Mouse (Mus musculus) hindbrain, embryonic 16.5 days (tissue): ENCODE results near the gene Lrig1. TPM values are rescaled to one million over a fixed set of nuclear protein-coding genes. Genes with fewer than 3 reads are reported as not detected.
A peak's percentile ranks its signal among the peaks of the same experiment; 100 is the strongest.

Experiments used
- ATAC-seq: fragments of 200-750 bp; cut with Nextera tagmentation; 2 replicates; pipeline ENCODE4 v1.8.0; 2017; ENCODE audit warnings: moderate TSS enrichment, moderate library complexity
- H3K27ac ChIP-seq: fragments of 300-500 bp; sonication (generic); 2 replicates; pipeline ENCODE4 v1.5.1; 2014; ENCODE audit warnings: low read depth, mild to moderate bottlenecking, control low read depth, low read length, moderate library complexity
- H3K27me3 ChIP-seq: fragments of 300-500 bp; sonication (generic); replicated peaks from 2 replicates; pipeline ENCODE4 v1.6.1; 2014; ENCODE audit warnings: low read length; ENCODE audit not compliant: control insufficient read depth, insufficient read depth
- H3K36me3 ChIP-seq: fragments of 300-500 bp; sonication (generic); 2 replicates; pipeline ENCODE4 v1.6.1; 2014; ENCODE audit warnings: mild to moderate bottlenecking, low read length, moderate library complexity, mixed read lengths; ENCODE audit not compliant: control insufficient read depth, insufficient read depth
- H3K4me1 ChIP-seq: fragments of 300-500 bp; sonication (generic); 2 replicates; pipeline ENCODE4 v1.6.1; 2014; ENCODE audit warnings: low read depth, low read length; ENCODE audit not compliant: control insufficient read depth, insufficient read depth
- H3K4me2 ChIP-seq: fragments of 300-500 bp; sonication (generic); 2 replicates; pipeline ENCODE4 v1.6.1; 2014; ENCODE audit warnings: mild to moderate bottlenecking, low read length, control low read depth, moderate library complexity
- H3K4me3 ChIP-seq: fragments of 300-500 bp; sonication (generic); 2 replicates; pipeline ENCODE4 v1.5.1; 2014; ENCODE audit warnings: mild to moderate bottlenecking, low read length, control low read depth, moderate library complexity
- H3K9ac ChIP-seq: fragments of 300-500 bp; sonication (generic); 2 replicates; pipeline ENCODE4 v1.6.1; 2014; ENCODE audit warnings: low read depth, mild to moderate bottlenecking, control low read depth, low read length, moderate library complexity
- H3K9me3 ChIP-seq: fragments of 300-500 bp; sonication (generic); 2 replicates; pipeline ENCODE4 v1.6.1; 2014; ENCODE audit warnings: mild to moderate bottlenecking, low read length, moderate library complexity; ENCODE audit not compliant: control insufficient read depth
- WGBS: fragments of 180-500 bp; shearing (Covaris S2); extraction: QIAGEN DNeasy Blood & Tissue Kit; methylation state at CpG from one replicate; pipeline ENCODE4 v1.1.7; 2014; 5-methylcytosine and 5-hydroxymethylcytosine counted together
- polyA plus RNA-seq: library from polyadenylated mRNA; unstranded; fragments of >200 nt; fragmentation: Nextera tagmentation; extraction: Ambion mirVana; gene quantifications from 2 replicates; pipeline ENCODE4 v1.2.1, GENCODE M21; 2015

The Lrig1 gene
- polyA plus RNA-seq, 1 experiment from 2014 or later = 18.7 TPM

DNA sequence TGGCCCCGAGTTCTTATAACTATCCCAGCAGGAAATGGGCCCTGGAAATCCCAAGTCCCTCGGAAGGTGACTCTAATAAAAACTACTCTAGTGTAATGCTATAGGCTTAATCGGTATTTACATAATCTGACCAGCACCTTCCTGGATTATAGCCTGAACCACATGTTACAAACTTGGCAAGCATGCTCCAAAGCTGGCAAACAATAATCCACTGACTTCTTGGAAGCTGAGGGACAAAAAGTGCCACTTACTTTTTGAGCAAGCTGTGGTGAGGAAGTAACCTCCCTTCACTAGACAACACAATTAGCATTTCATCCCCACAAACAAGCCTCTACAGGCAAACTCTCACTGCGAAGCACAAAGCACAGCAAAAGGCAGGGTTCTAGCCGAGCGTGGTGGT, 30.6 kb downstream of the Lrig1 start:
- Histone ChIP-seq H3K4me3 (no peak overlapping the region), H3K27me3 (no peaks in the 10 kb centered on the region), H3K27ac (no peak overlapping the region; the same call in 1 of the 2 replicates), H3K9ac (no peak overlapping the region), H3K4me2 (no peak overlapping the region), H3K36me3 (no peaks in the 10 kb centered on the region), H3K4me1 (peaks cover 15% of the 10 kb centered on the region), H3K9me3 (no peaks in the 10 kb centered on the region)
- ATAC-seq = no peak
- WGBS = 57% methylated on average over 6 of the region's 6 CpGs

DNA sequence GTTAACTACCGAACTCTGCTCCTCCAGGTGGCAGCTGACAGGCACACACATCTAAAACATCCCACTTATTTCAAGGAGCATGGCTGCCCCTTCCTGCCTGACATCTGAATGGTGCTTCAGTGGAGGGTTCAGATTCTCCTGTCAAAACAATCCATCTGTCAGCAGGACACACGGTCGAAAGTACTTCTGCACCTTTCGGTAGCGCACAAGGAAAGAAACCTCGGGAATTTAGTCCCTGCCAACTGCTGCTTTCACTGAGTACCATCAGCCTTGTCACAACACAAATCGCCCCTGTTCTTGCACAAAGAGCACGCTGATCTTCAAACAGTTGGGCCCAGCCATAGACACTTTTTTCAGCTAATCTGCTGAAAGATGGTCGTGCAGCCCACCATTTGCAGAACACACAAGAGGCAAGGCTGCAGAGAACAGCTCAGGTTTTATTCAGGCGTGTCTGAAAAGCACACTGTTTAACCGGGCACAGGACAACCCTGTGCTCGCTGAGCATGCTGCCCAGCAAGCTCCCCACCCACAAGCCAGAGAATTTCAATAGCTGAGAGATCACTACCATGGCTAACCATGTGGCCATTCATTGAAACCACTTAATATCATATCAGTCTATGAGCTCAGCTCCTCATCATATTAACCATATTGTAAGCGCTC, 31.6 kb downstream of the Lrig1 start:
- ATAC-seq = peak; percentile 53; the same call in 1 of the 2 replicates
- H3K4me1 ChIP-seq = peaks cover 8% of the 10 kb centered on the region
- no peaks in the 10 kb centered on the region for H3K36me3 ChIP-seq
- peak overlapping the region; percentile 45 for H3K9ac ChIP-seq
- peak overlapping the region; percentile 32 for H3K4me2 ChIP-seq
- H3K4me3 ChIP-seq = no peak overlapping the region
- no peak overlapping the region; the same call in 1 of the 2 replicates for H3K27ac ChIP-seq
- no peaks in the 10 kb centered on the region for H3K9me3 ChIP-seq
- no peaks in the 10 kb centered on the region for H3K27me3 ChIP-seq
- 34% methylated on average over 13 of the region's 13 CpGs for WGBS

DNA sequence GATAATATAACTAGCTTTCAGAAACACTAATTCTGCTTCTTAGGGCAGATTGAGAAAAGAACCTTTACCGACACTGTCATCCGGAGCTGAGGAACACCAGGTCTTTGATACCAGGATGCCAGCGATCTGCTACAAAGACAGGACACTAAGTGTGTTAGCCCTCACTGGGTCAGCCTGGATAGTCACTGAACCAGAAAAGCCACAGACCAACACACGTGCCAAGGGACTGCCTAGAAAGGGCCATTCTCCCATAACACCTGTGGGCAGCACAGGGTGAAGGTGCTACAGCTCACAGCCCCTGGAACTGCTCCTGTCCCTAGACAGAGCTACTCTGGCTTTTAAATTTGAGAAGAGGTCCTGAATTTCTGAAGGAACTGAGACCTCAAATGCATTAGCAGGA, 32.8 kb downstream of the Lrig1 start:
- H3K4me2 ChIP-seq = no peak overlapping the region
- H3K9me3 ChIP-seq = no peaks in the 10 kb centered on the region
- no peak for ATAC-seq
- no peak overlapping the region for H3K9ac ChIP-seq
- no peak overlapping the region for H3K27ac ChIP-seq
- H3K4me3 ChIP-seq = no peak overlapping the region
- no peaks in the 10 kb centered on the region for H3K27me3 ChIP-seq
- WGBS = 75% methylated on average over 4 of the region's 4 CpGs
- no peaks in the 10 kb centered on the region for H3K36me3 ChIP-seq
- peaks cover 8% of the 10 kb centered on the region for H3K4me1 ChIP-seq

DNA sequence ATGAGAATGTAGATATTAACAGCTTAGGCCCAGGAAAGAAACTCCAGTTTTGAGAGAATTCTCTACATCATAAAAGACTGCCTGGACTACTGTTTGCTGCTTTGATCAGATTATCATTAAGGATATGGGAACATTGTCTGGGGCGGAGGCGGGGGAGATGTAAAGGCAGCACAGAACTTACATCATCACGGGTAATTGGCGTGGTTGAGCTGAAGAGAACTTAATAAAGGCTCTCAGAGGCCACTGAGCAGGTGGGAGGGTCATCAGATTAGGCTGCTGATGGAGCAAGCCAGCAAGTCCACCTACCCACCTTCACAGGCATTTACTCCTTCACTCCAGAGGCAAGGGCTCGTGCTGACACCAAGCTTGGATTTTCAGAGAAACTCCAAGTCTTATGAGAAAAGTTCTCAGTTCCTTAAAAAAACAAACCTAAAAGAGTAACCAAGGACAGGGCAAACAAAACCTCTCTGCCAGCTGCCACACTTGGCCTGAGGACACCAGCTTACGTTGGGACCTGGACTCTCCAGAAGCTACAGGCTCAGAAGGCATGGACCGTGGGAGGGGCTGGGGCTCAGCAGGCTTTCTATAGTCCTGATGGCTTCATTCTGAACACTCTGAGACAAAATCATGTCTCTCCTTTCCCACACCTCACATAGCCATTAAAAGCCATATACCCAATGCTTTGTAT, 33.4 kb downstream of the Lrig1 start:
- Histone ChIP-seq H3K4me3 (no peak overlapping the region), H3K27me3 (no peaks in the 10 kb centered on the region), H3K4me1 (peaks cover 8% of the 10 kb centered on the region), H3K36me3 (no peaks in the 10 kb centered on the region), H3K4me2 (no peak overlapping the region), H3K9me3 (no peaks in the 10 kb centered on the region), H3K27ac (no peak overlapping the region), H3K9ac (no peak overlapping the region)
- no peak for ATAC-seq
- WGBS = 67% methylated on average over 7 of the region's 7 CpGs

DNA sequence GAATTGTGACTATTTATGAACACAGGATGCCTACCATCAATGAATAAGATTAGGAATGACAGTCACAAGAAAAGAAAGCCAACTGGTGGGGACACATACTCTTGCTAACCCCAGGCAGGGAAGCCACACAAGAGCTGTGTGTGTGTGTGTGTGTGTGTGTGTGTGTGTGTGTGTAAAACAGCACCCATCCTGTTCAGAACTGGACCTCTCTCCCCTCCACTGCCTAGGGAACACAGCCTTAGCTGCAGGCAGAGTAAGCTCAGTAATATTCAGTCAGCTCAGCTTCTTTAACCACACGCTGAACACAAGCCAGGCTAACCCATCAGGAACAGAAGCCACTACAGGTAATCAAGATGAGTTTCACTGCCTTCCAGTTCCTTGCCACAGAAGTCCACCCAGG, 34.3 kb downstream of the Lrig1 start:
- no peak for ATAC-seq
- Histone ChIP-seq H3K4me3 (no peak overlapping the region), H3K27ac (no peak overlapping the region), H3K27me3 (no peaks in the 10 kb centered on the region), H3K36me3 (no peaks in the 10 kb centered on the region), H3K9ac (no peak overlapping the region), H3K4me2 (no peak overlapping the region), H3K4me1 (peaks cover 8% of the 10 kb centered on the region), H3K9me3 (no peaks in the 10 kb centered on the region)
- WGBS = 41% methylated on average over 1 of the region's 1 CpGs

DNA sequence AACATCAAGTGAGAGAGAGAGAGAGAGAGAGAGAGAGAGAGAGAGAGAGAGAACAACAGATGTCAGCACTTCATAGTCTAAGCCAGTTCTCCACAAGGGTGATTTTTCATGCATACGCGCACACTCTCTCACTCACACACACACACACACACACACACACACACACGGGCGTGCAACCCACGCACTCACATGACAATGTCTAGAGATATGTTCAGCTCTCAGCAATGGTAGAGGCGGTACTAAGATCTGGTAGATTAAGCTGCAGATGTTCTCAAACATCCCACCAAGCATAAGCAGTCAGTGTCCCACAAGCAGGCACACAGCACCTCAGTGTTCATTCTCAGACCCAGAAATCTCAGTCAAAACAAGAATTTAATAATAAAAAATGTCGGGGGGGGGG, 34.7 kb downstream of the Lrig1 start:
- WGBS = 71% methylated on average over 7 of the region's 7 CpGs
- no peak for ATAC-seq
- H3K36me3 ChIP-seq = no peaks in the 10 kb centered on the region
- peaks cover 8% of the 10 kb centered on the region for H3K4me1 ChIP-seq
- no peak overlapping the region for H3K4me2 ChIP-seq
- no peak overlapping the region for H3K27ac ChIP-seq
- no peaks in the 10 kb centered on the region for H3K9me3 ChIP-seq
- no peak overlapping the region for H3K4me3 ChIP-seq
- H3K9ac ChIP-seq = no peak overlapping the region
- no peaks in the 10 kb centered on the region for H3K27me3 ChIP-seq

DNA sequence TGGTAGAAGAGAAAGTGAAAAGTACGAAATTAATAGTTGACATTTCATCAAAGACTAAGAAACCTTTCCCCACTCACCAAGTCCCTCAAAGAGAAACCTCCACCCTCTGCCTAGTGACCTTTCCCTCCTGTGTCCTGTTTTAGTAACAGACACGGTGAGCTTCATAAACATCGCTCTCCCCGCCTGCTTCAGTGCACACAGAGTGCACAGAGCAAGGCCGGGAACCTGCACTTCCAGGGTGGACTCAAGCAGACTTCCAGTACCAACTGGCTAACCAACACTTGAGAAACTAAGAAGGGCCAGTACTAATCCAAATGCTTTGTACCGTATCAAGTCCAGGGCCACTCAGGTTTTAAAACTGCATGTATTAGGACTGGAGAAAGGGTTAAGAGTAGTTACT, 36.0 kb downstream of the Lrig1 start:
- ATAC-seq = no peak
- WGBS = 78% methylated on average over 6 of the region's 6 CpGs
- Histone ChIP-seq H3K4me3 (no peak overlapping the region), H3K36me3 (no peaks in the 10 kb centered on the region), H3K9me3 (no peaks in the 10 kb centered on the region), H3K27ac (no peak overlapping the region), H3K4me2 (no peak overlapping the region), H3K9ac (no peak overlapping the region), H3K27me3 (no peaks in the 10 kb centered on the region), H3K4me1 (peaks cover 8% of the 10 kb centered on the region)

DNA sequence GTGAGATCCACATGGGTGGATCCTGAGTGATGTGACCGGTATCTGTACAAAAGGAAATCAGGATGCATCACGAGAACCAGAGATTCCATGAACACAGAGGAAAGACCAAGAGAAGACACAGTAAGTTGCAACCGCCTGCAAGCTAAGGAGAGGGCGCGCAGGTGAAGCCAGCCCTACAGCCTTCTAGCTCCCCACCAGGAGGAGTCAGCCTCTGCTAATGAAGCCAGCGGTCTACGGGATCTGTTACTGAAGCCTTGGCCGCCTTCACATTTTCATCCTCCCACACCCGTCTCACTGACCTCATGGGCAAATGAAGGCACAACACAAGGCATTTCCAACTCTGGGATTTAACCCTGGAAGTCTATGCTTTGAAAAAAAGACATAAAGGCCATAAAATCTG, 38.0 kb downstream of the Lrig1 start:
- H3K9ac ChIP-seq = no peak overlapping the region
- H3K4me1 ChIP-seq = peaks cover 2% of the 10 kb centered on the region; the same call in 1 of the 2 replicates
- H3K4me2 ChIP-seq = no peak overlapping the region
- H3K27ac ChIP-seq = no peak overlapping the region
- no peak for ATAC-seq
- H3K4me3 ChIP-seq = no peak overlapping the region
- no peaks in the 10 kb centered on the region for H3K36me3 ChIP-seq
- H3K9me3 ChIP-seq = no peaks in the 10 kb centered on the region
- WGBS = 79% methylated on average over 9 of the region's 9 CpGs
- no peaks in the 10 kb centered on the region for H3K27me3 ChIP-seq

DNA sequence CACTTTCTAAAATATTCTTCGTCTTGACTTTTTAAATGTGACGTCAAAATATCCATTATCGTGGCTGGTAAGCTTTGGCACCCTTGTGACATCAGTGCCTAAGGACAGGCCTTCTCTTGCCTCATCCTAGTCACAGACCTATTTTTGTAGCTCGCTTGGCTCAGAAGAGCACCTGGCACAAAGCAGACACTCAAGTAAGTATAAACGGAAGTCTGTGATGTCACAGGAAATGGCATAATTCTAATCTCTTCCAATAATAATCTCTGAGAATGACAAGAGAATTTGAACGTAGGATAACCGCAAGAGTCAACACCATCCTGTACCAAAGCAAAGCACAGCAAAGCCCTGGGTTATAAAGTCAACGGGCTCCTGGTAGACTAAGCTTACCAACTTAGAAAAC, 38.6 kb downstream of the Lrig1 start:
- no peaks in the 10 kb centered on the region for H3K36me3 ChIP-seq
- no peak for ATAC-seq
- no peak overlapping the region for H3K9ac ChIP-seq
- no peaks in the 10 kb centered on the region for H3K27me3 ChIP-seq
- H3K4me3 ChIP-seq = no peak overlapping the region
- peaks cover 5% of the 10 kb centered on the region for H3K4me1 ChIP-seq
- 95% methylated on average over 8 of the region's 8 CpGs for WGBS
- no peaks in the 10 kb centered on the region for H3K9me3 ChIP-seq
- no peak overlapping the region for H3K27ac ChIP-seq
- H3K4me2 ChIP-seq = no peak overlapping the region
